Mouse (Mus musculus) lung, postnatal 0 days (tissue): Measurements from ENCODE around the gene Scnn1a.

Source experiments
- CTCF ChIP-seq: IDR thresholded peaks from 2 replicates; pipeline ENCODE4 v1.5.1; 2016; ENCODE audit warnings: antibody characterized with exemption, mild to moderate bottlenecking
- EP300 ChIP-seq: IDR thresholded peaks from 2 replicates; pipeline ENCODE4 v1.6.1; 2016; ENCODE audit warnings: antibody characterized with exemption, mild to moderate bottlenecking, control low read depth

DNA sequence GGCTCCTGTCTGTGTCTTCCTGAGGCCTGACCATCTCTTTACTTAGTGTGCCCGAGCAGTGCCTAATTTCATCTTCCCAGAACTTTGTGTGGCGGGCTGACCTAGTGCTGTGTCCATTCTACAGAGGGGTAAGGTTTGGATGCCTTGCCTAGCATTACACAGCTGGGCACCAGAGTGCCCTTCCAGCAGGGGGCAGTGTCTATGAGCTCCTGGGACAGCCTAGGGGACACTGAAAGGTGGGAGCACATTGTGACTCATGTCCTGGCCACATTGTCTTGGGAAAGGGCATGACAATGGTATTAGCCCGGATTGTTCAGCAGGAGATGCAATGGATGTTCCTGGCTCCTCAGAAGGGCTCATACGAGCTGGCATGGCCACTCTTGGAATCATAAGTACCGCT, 7.8 kb downstream of the Scnn1a start:
- TF ChIP-seq CTCF: peak; percentile 72
- no peak for TF ChIP-seq EP300
